Mouse (Mus musculus): Measurements from ENCODE around the gene Acp7. TPM values are rescaled to one million over a fixed set of nuclear protein-coding genes. Genes with fewer than 3 reads are reported as not detected.
A peak's percentile ranks its signal among the peaks of the same experiment; 100 is the strongest.

Acp7 gene
- polyA plus RNA-seq, 1 experiment from 2014 or later, result not detected

- Histone ChIP-seq H3K9me3 (ENCODE audit: low read length) (no peaks in the 10 kb centered on the region), H3K36me3 (replicated peaks; ENCODE audit: insufficient read depth, low read length) (peaks cover 34% of the 10 kb centered on the region), H3K4me3 (ENCODE audit: low read depth, low read length) (no peak overlapping the region), H3K27ac (ENCODE audit: low read depth) (no peak overlapping the region), H3K4me1 (ENCODE audit: insufficient read depth) (peaks cover 3% of the 10 kb centered on the region; the same call in 1 of the 2 replicates), H3K4me2 (ENCODE audit: low read depth, low read length) (no peak overlapping the region), H3K27me3 (ENCODE audit: insufficient read depth, low read length) (no peaks in the 10 kb centered on the region), H3K9ac (replicated peaks) (no peak overlapping the region)
- 54% methylated on average over 4 of the region's 4 CpGs for WGBS (ENCODE audit: insufficient replicate concordance)
- TF ChIP-seq EP300 (IDR thresholded peaks at IDR 0.05; ENCODE audit: low read depth), result no peak
- no peak for TF ChIP-seq CTCF (IDR thresholded peaks at IDR 0.05; ENCODE audit: low read depth)
- no peak for ATAC-seq
- no peak for DNase-seq
Observed at GRCm38 (mm10) chr7:28558486-28558885, 72.6 kb downstream of the Acp7 start.

GRCm38 (mm10) chr7:28557708-28558107, 73.4 kb downstream of the Acp7 start:
- no peak for DNase-seq
- Histone ChIP-seq H3K4me1 (ENCODE audit: insufficient read depth) (peaks cover 3% of the 10 kb centered on the region; the same call in 1 of the 2 replicates), H3K4me2 (ENCODE audit: low read depth, low read length) (no peak overlapping the region), H3K36me3 (replicated peaks; ENCODE audit: insufficient read depth, low read length) (peaks cover 30% of the 10 kb centered on the region), H3K9ac (replicated peaks) (no peak overlapping the region), H3K9me3 (ENCODE audit: low read length) (no peaks in the 10 kb centered on the region), H3K4me3 (ENCODE audit: low read depth, low read length) (no peak overlapping the region), H3K27me3 (ENCODE audit: insufficient read depth, low read length) (no peaks in the 10 kb centered on the region), H3K27ac (ENCODE audit: low read depth) (no peak overlapping the region)
- ATAC-seq, result peak; percentile 55; the same call in 1 of the 2 replicates
- WGBS (ENCODE audit: insufficient replicate concordance), result 43% methylated on average over 6 of the region's 6 CpGs
- no peak for TF ChIP-seq CTCF (IDR thresholded peaks at IDR 0.05; ENCODE audit: low read depth)
- TF ChIP-seq EP300 (IDR thresholded peaks at IDR 0.05; ENCODE audit: low read depth), result no peak

Small RNA genes within 50 kb of the gene (microRNA-seq; reads per million reads assigned to microRNA genes)
- not detected for gene Mir7049

Other genes starting within 250 kb of the Acp7 start
- 18.0 and 18.6 TPM in 2 replicates for gene Med29, start 238.6 kb downstream of the Acp7 start, polyA plus RNA-seq (2015; fragmentation: Nextera tagmentation; extraction: Ambion mirVana)
- 16.9 and 21.1 TPM in 2 replicates for gene Paf1, start 238.4 kb downstream of the Acp7 start, polyA plus RNA-seq (2015; fragmentation: Nextera tagmentation; extraction: Ambion mirVana)
- 75.4 and 81.4 TPM in 2 replicates for gene Gmfg, start 193.9 kb downstream of the Acp7 start, polyA plus RNA-seq (2015; fragmentation: Nextera tagmentation; extraction: Ambion mirVana)
- gene Lrfn1, start 179.4 kb downstream of the Acp7 start, polyA plus RNA-seq (2015; fragmentation: Nextera tagmentation; extraction: Ambion mirVana), result 0.12 and 0.26 TPM in 2 replicates
- not detected in 2 replicates for gene Ifnl2, start 120.9 kb downstream of the Acp7 start, polyA plus RNA-seq (2015; fragmentation: Nextera tagmentation; extraction: Ambion mirVana)
- not detected in 2 replicates for gene Ifnl3, start 108.5 kb downstream of the Acp7 start, polyA plus RNA-seq (2015; fragmentation: Nextera tagmentation; extraction: Ambion mirVana)
- 1.3 and 7.7 TPM in 2 replicates for gene Sycn, start 90.4 kb downstream of the Acp7 start, polyA plus RNA-seq (2015; fragmentation: Nextera tagmentation; extraction: Ambion mirVana)
- not detected in 2 replicates for gene Nccrp1, start 84.1 kb downstream of the Acp7 start, polyA plus RNA-seq (2015; fragmentation: Nextera tagmentation; extraction: Ambion mirVana)
- 3.5 and 4.3 TPM in 2 replicates for gene Samd4b, start 33.2 kb downstream of the Acp7 start, polyA plus RNA-seq (2015; fragmentation: Nextera tagmentation; extraction: Ambion mirVana)
- 5.3 and 6.2 TPM in 2 replicates for gene Pak4, start 33.1 kb downstream of the Acp7 start, polyA plus RNA-seq (2015; fragmentation: Nextera tagmentation; extraction: Ambion mirVana)
- 0.19 and 0.24 TPM in 2 replicates for gene Fbxo27, start 61.5 kb upstream of the Acp7 start, polyA plus RNA-seq (2015; fragmentation: Nextera tagmentation; extraction: Ambion mirVana)
- gene Fbxo17, start 85.5 kb upstream of the Acp7 start, polyA plus RNA-seq (2015; fragmentation: Nextera tagmentation; extraction: Ambion mirVana), result 0.90 and 1.0 TPM in 2 replicates
- gene Mrps12, start 110.5 kb upstream of the Acp7 start, polyA plus RNA-seq (2015; fragmentation: Nextera tagmentation; extraction: Ambion mirVana), result 77.2 and 83.9 TPM in 2 replicates
- 7.9 and 8.5 TPM in 2 replicates for gene Sars2, start 110.7 kb upstream of the Acp7 start, polyA plus RNA-seq (2015; fragmentation: Nextera tagmentation; extraction: Ambion mirVana)
- gene Ccer2, start 124.8 kb upstream of the Acp7 start, polyA plus RNA-seq (2015; fragmentation: Nextera tagmentation; extraction: Ambion mirVana), result not detected in 2 replicates
- 20.5 and 22.7 TPM in 2 replicates for gene Sirt2, start 135.4 kb upstream of the Acp7 start, polyA plus RNA-seq (2015; fragmentation: Nextera tagmentation; extraction: Ambion mirVana)
- 25.1 and 26.9 TPM in 2 replicates for gene Nfkbib, start 136.2 kb upstream of the Acp7 start, polyA plus RNA-seq (2015; fragmentation: Nextera tagmentation; extraction: Ambion mirVana)
- gene Rinl, start 157.6 kb upstream of the Acp7 start, polyA plus RNA-seq (2015; fragmentation: Nextera tagmentation; extraction: Ambion mirVana), result 7.2 and 7.6 TPM in 2 replicates
- 82.0 and 88.6 TPM in 2 replicates for gene Hnrnpl, start 177.2 kb upstream of the Acp7 start, polyA plus RNA-seq (2015; fragmentation: Nextera tagmentation; extraction: Ambion mirVana)
- gene Ech1, start 193.9 kb upstream of the Acp7 start, polyA plus RNA-seq (2015; fragmentation: Nextera tagmentation; extraction: Ambion mirVana), result 534 and 566 TPM in 2 replicates
- gene Lgals4, start 202.5 kb upstream of the Acp7 start, polyA plus RNA-seq (2015; fragmentation: Nextera tagmentation; extraction: Ambion mirVana), result 19.5 and 21.3 TPM in 2 replicates
- 0.14 and 0.34 TPM in 2 replicates for gene Lgals7, start 232.5 kb upstream of the Acp7 start, polyA plus RNA-seq (2015; fragmentation: Nextera tagmentation; extraction: Ambion mirVana)